In genomic region chr6:54183825-54184578, GRCm38 (mm10) we compare ENCODE assay signal across 13 mouse cellular contexts.
DNase-seq lines count a peak whose midpoint lies in the region; ATAC-seq lines count a peak whose summit lies in the region.
"Had no signal": no experiment of that assay in that cellular context is flagged by ENCODE, and none has a peak within 500 bp of the region (broad histone marks: within the 10 kb centered on the region; RNA-seq: fewer than 3 reads in every experiment).

No protein-coding gene starts in this region.

- no peaks in the 10 kb centered on the region for H3K27me3 ChIP-seq in neural tube, embryonic 12.5 days (replicated peaks)
- no peaks in the 10 kb centered on the region for H3K27me3 ChIP-seq in midbrain, embryonic 14.5 days (ENCODE audit: control insufficient read depth, insufficient read depth, low read length)
- H3K27me3 ChIP-seq: midbrain, embryonic 12.5 days had no signal

- 0 out of 2 replicates have a peak overlapping the region, but pooled peaks have one; percentile 4 for H3K27ac ChIP-seq in neural tube, embryonic 12.5 days
- peak overlapping the region; percentile 15; the same call in 1 of the 2 replicates for H3K27ac ChIP-seq in midbrain, embryonic 14.5 days (replicated peaks; ENCODE audit: low read depth, low read length)
- H3K27ac ChIP-seq: embryonic facial prominence, embryonic 10.5 days; midbrain, embryonic 12.5 days had no signal

- no peak overlapping the region for H3K4me2 ChIP-seq in neural tube, embryonic 12.5 days (replicated peaks)
- no peak overlapping the region for H3K4me2 ChIP-seq in midbrain, embryonic 14.5 days (ENCODE audit: low read length)
- H3K4me2 ChIP-seq: heart, embryonic 11.5 days; midbrain, embryonic 12.5 days had no signal

- 64% methylated on average over 14 of the region's 14 CpGs for WGBS in neural tube, embryonic 12.5 days
- 41% methylated on average over 14 of the region's 14 CpGs for WGBS in midbrain, embryonic 14.5 days

- no peaks in the 10 kb centered on the region for H3K4me1 ChIP-seq in neural tube, embryonic 12.5 days
- 0 out of 2 replicates have a peak, but pooled peaks cover 4% of the 10 kb centered on the region for H3K4me1 ChIP-seq in midbrain, embryonic 14.5 days (ENCODE audit: control insufficient read depth, insufficient read depth, low read length)

- H3K9ac ChIP-seq in neural tube, embryonic 12.5 days = no peak overlapping the region
- H3K9ac ChIP-seq in midbrain, embryonic 14.5 days (replicated peaks; ENCODE audit: low read length) = no peak overlapping the region
- H3K9ac ChIP-seq: midbrain, embryonic 12.5 days had no signal

- ATAC-seq in neural tube, embryonic 12.5 days (ENCODE audit: low FRiP score, low read depth) = no peak
- no peak for ATAC-seq in midbrain, embryonic 14.5 days (ENCODE audit: low FRiP score, low TSS enrichment)

- H3K36me3 ChIP-seq in neural tube, embryonic 12.5 days = no peaks in the 10 kb centered on the region
- H3K36me3 ChIP-seq in midbrain, embryonic 14.5 days (ENCODE audit: control insufficient read depth, insufficient read depth, low read length) = no peaks in the 10 kb centered on the region
- H3K36me3 ChIP-seq: embryonic facial prominence, embryonic 10.5 days; midbrain, embryonic 12.5 days had no signal

- H3K9me3 ChIP-seq in neural tube, embryonic 12.5 days = no peaks in the 10 kb centered on the region
- no peaks in the 10 kb centered on the region for H3K9me3 ChIP-seq in midbrain, embryonic 14.5 days (ENCODE audit: control insufficient read depth, low read length)
- H3K9me3 ChIP-seq: embryonic facial prominence, embryonic 10.5 days; midbrain, embryonic 12.5 days had no signal

- no peak overlapping the region for H3K4me3 ChIP-seq in neural tube, embryonic 12.5 days
- no peak overlapping the region for H3K4me3 ChIP-seq in midbrain, embryonic 14.5 days (replicated peaks; ENCODE audit: low read depth, low read length)
- H3K4me3 ChIP-seq: embryonic facial prominence, embryonic 10.5 days; midbrain, embryonic 12.5 days had no signal

- peak; percentile 78 for DNase-seq in heart, adult 11 months
- DNase-seq in heart, adult 8-10 months (ENCODE audit: low spot score) = no peak
- no peak for DNase-seq in neural tube, embryonic 10.5 days (ENCODE audit: extremely low spot score, low spot score)
- no peak for DNase-seq in midbrain, embryonic 14.5 days
- DNase-seq in cerebellum, postnatal 36 days = no peak
- DNase-seq in kidney, adult 11 months = no peak
- DNase-seq in layer of hippocampus, adult 9-10 months (ENCODE audit: low spot score) = no peak
- DNase-seq: cerebellum, adult 8-10 months; liver had no signal
